7 mouse cellular contexts compared by ENCODE assay signal in genomic region chr6:87937178-87937788, GRCm38 (mm10). TPM values are rescaled to one million over a fixed set of nuclear protein-coding genes. Genes with fewer than 3 reads are reported as not detected.
DNase-seq lines count a peak whose midpoint lies in the region; ATAC-seq lines count a peak whose summit lies in the region.

No protein-coding gene starts in this region.

- peaks cover 7% of the 10 kb centered on the region for H3K4me1 ChIP-seq in embryonic facial prominence, embryonic 10.5 days
- H3K4me1 ChIP-seq in hindbrain, embryonic 14.5 days (replicated peaks; ENCODE audit: control insufficient read depth, insufficient read depth, low read length), result no peaks in the 10 kb centered on the region
- 0 out of 2 replicates have a peak, but pooled peaks cover 3% of the 10 kb centered on the region for H3K4me1 ChIP-seq in liver, embryonic 11.5 days (replicated peaks; ENCODE audit: control insufficient read depth, insufficient read depth, low read length)

- no peak overlapping the region for H3K4me2 ChIP-seq in hindbrain, embryonic 14.5 days (replicated peaks)
- no peak overlapping the region for H3K4me2 ChIP-seq in liver, embryonic 11.5 days

- peak; percentile 85 for ATAC-seq in hindbrain, embryonic 14.5 days (ENCODE audit: low FRiP score)
- 0 out of 2 replicates have a peak, but pooled peaks have one; percentile 63 for ATAC-seq in liver, embryonic 11.5 days (replicated peaks; ENCODE audit: low FRiP score)

- H3K4me3 ChIP-seq in embryonic facial prominence, embryonic 10.5 days, result no peak overlapping the region
- no peak overlapping the region for H3K4me3 ChIP-seq in hindbrain, embryonic 14.5 days (replicated peaks; ENCODE audit: low read length)
- H3K4me3 ChIP-seq in liver, embryonic 11.5 days (ENCODE audit: low read depth, low read length), result no peak overlapping the region

- H3K36me3 ChIP-seq in embryonic facial prominence, embryonic 10.5 days (replicated peaks), result peaks cover 45% of the 10 kb centered on the region
- peaks cover 40% of the 10 kb centered on the region for H3K36me3 ChIP-seq in hindbrain, embryonic 14.5 days (replicated peaks; ENCODE audit: control insufficient read depth, insufficient read depth)
- H3K36me3 ChIP-seq in liver, embryonic 11.5 days (ENCODE audit: control insufficient read depth, insufficient read depth, low read length), result peaks cover 11% of the 10 kb centered on the region; the same call in 1 of the 2 replicates

- H3K27ac ChIP-seq in embryonic facial prominence, embryonic 10.5 days (replicated peaks), result peak overlapping the region; percentile 7; the same call in 1 of the 2 replicates
- H3K27ac ChIP-seq in hindbrain, embryonic 14.5 days, result no peak overlapping the region
- no peak overlapping the region for H3K27ac ChIP-seq in liver, embryonic 11.5 days (ENCODE audit: low read depth, low read length)

- no peaks in the 10 kb centered on the region for H3K9me3 ChIP-seq in embryonic facial prominence, embryonic 10.5 days
- H3K9me3 ChIP-seq in hindbrain, embryonic 14.5 days (ENCODE audit: control insufficient read depth, low read length), result no peaks in the 10 kb centered on the region
- no peaks in the 10 kb centered on the region for H3K9me3 ChIP-seq in liver, embryonic 11.5 days (ENCODE audit: control insufficient read depth, low read length)

- DNase-seq in adrenal gland, postnatal 10 days, result peak; percentile 56
- peak; percentile 79 for DNase-seq in embryonic facial prominence, embryonic 10.5 days (ENCODE audit: low spot score)
- DNase-seq in hindbrain, embryonic 14.5 days (ENCODE audit: low spot score), result peak; percentile 46
- peak; percentile 35 for DNase-seq in liver, embryonic 11.5 days (ENCODE audit: low spot score)
- peak; percentile 87 for DNase-seq in retina, embryonic 14.5 days (ENCODE audit: low spot score)
- DNase-seq in cerebellum, adult 11-12 months, result no peak
- no peak for DNase-seq in thymus, adult 18-20 months

- WGBS in embryonic facial prominence, embryonic 10.5 days, result 45% methylated on average over 19 of the region's 19 CpGs
- 34% methylated on average over 19 of the region's 19 CpGs for WGBS in hindbrain, embryonic 14.5 days
- 61% methylated on average over 19 of the region's 19 CpGs for WGBS in liver, embryonic 11.5 days

- H3K9ac ChIP-seq in hindbrain, embryonic 14.5 days, result no peak overlapping the region
- no peak overlapping the region for H3K9ac ChIP-seq in liver, embryonic 11.5 days (ENCODE audit: low read depth, low read length)

- no peaks in the 10 kb centered on the region for H3K27me3 ChIP-seq in embryonic facial prominence, embryonic 10.5 days (replicated peaks; ENCODE audit: low read depth, poor library complexity, severe bottlenecking)
- H3K27me3 ChIP-seq in hindbrain, embryonic 14.5 days (ENCODE audit: control insufficient read depth, insufficient read depth, low read length), result no peaks in the 10 kb centered on the region
- no peaks in the 10 kb centered on the region for H3K27me3 ChIP-seq in liver, embryonic 11.5 days (replicated peaks; ENCODE audit: control insufficient read depth, insufficient read depth, low read length)

RNA-seq across cellular contexts. Expression of gene Hmces, which starts 23.5 kb away (rescaled TPM):
- total RNA-seq in adrenal gland, postnatal 10 days (2021), result 10 to 100 TPM; 21.1 to 25.4 TPM
- polyA plus RNA-seq in embryonic facial prominence, embryonic 10.5 days (2016; fragmentation: Nextera tagmentation; extraction: Ambion mirVana), result 64.0 and 67.1 TPM in 2 replicates
- 36.6 and 38.5 TPM in 2 replicates for polyA plus RNA-seq in hindbrain, embryonic 14.5 days (2014; fragmentation: Nextera tagmentation; extraction: Ambion mirVana)
- 41.7 and 42.7 TPM in 2 replicates for polyA plus RNA-seq in liver, embryonic 11.5 days (2014; fragmentation: Nextera tagmentation; extraction: Ambion mirVana)

RNA-seq across cellular contexts. Expression of gene H1fx, which starts 44.2 kb away (rescaled TPM):
- 10 to 100 TPM; 28.9 to 30.8 TPM for total RNA-seq in adrenal gland, postnatal 10 days (2021)
- 29.2 and 35.8 TPM in 2 replicates for polyA plus RNA-seq in embryonic facial prominence, embryonic 10.5 days (2016; fragmentation: Nextera tagmentation; extraction: Ambion mirVana)
- 29.8 and 32.1 TPM in 2 replicates for polyA plus RNA-seq in hindbrain, embryonic 14.5 days (2014; fragmentation: Nextera tagmentation; extraction: Ambion mirVana)
- polyA plus RNA-seq in liver, embryonic 11.5 days (2014; fragmentation: Nextera tagmentation; extraction: Ambion mirVana), result 16.8 and 21.2 TPM in 2 replicates

RNA-seq across cellular contexts. Expression of gene Copg1, which starts 49.7 kb away (rescaled TPM):
- total RNA-seq in adrenal gland, postnatal 10 days (2021), result 10 to 100 TPM; 86.9 to 90.3 TPM
- 157 and 159 TPM in 2 replicates for polyA plus RNA-seq in embryonic facial prominence, embryonic 10.5 days (2016; fragmentation: Nextera tagmentation; extraction: Ambion mirVana)
- polyA plus RNA-seq in hindbrain, embryonic 14.5 days (2014; fragmentation: Nextera tagmentation; extraction: Ambion mirVana), result 203 and 213 TPM in 2 replicates
- 116 and 130 TPM in 2 replicates for polyA plus RNA-seq in liver, embryonic 11.5 days (2014; fragmentation: Nextera tagmentation; extraction: Ambion mirVana)

Comparison
In these comparisons a context has a peak if more than half of its experiments do, and no peak if none do; other contexts are left out.
1. DNase-seq: peak in adrenal gland, postnatal 10 days (single experiment), embryonic facial prominence, embryonic 10.5 days (single experiment), hindbrain, embryonic 14.5 days (single experiment), liver, embryonic 11.5 days (single experiment) and retina, embryonic 14.5 days (single experiment); none in cerebellum, adult 11-12 months (single experiment) and thymus, adult 18-20 months (0 of 2).